Mouse (Mus musculus) cerebellum, adult 9-10 months (tissue): ENCODE data around the gene Gm28845.

Experiments used
- DNase-seq: peaks from one replicate; pipeline ENCODE4 v3.0.0; 2022

The Gm28845 gene

DNA sequence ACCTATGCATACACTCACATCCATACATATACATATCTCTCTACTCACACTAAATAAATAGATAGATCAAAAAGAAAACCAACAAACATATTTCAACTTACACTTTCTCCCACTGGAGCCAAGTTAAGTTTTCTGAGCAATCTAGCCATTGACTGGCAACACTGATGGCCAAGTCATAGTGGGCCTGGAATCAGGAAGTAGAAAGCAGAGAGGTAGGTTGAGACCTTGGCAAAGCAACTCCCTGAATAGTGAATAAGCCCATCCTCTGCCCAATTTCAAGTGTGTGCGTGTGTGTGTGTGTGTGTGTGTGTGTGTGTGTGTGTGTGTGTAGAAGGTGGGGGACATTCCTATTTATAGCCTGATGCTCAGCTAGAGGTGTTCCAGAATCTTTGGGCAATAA is at the start of gene Gm28845:
Gene Gm28845, minus strand, starts transcription at position 121 of the 400 bp plus-strand sequence.
- no peak for DNase-seq

DNA sequence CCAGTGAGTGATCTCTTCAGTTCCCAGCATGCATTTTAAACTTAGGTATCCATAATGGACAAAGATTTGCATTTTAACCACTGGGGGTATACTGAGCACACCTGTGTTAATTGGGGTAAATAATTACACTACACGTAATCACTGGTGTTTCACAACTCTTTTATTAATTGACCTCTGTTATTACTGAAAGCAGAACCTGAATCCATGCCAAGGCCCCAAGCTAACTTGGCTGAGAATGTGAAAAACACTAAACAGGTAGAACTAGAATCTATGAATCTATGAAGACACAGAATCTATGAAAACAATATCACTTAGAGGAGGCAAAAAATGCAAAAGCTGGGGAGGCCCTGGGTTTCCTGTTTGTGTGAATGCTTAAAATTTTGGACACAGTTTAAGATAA is 48.1 kb upstream of the Gm28845 start:
- DNase-seq: no peak

DNA sequence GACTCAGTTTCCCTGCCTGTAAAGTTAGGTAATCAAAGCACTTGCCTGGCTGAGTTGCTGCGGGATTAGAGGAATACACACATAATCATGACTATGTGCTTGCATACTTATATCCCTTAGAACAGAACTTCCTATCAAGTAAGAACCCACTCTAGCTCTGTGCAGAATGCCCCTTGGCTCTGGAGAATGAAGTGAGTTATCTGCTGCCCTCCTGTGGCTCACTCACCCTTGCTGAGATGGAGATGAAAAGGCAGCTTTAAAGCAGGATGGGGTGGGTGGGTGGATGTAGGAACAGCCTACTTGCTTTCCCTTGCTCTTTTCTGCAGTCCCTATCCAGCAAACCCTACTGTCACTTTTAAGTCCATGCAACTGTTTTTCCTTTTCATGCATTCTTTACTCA is 42.9 kb upstream of the Gm28845 start:
- DNase-seq: no peak

DNA sequence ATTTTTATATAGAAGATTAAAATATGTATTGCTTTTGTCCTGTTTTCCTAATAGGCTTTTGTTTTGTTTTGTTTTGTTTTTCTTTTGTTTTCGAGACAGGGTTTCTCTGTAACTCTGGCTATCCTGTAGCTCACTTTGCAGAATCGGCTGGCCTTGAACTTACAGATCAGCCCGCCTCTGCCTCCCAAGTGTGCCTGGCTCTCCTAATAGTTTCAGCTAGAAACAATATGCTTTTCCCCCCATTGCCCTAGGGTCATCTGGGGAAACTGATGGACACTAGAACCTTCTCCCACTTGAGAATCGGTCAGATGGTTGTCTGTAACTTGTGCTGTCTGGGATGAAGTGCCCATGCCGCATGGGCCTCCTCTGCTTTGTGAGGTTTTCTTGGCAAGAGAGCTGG is 36.8 kb upstream of the Gm28845 start:
- no peak for DNase-seq

DNA sequence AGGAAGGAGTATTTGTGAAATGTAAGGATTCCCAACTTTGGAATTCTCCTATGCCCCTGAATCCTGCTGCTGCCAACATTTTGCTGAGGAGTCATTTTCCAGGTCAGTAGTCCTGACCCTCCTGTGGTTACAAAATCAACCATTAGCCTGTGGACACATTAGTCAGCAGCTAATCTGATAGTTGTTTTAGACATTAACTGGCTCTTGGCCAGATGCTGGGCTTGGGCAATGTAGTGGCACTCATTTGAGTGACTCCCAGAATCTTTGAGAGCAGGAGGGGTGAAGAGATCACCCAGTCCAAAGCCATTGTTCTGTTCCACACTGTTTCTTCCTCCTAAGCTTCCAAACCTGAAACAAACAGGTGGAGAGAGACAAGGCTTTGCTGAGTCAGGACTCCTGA is 35.5 kb upstream of the Gm28845 start:
- DNase-seq: no peak

DNA sequence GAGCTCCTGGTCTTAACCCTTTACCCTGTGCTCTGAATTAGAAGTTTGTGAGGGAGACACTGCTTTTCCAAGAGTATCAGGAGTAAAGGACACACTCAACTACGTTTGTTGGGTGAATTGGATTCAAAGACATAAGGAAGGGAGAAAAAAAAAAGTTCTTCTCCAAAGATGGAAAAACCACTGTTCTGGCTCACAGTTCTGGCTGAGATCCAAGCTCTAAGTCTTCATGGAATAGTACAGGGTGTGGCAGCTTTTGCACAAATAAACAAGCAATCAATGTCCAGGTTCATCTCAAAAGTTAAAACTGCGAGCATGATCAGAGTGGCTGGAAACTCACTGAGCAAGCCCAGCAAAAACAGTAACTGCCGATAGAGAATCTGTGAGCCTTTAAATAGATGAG is 28.6 kb upstream of the Gm28845 start:
- no peak for DNase-seq

DNA sequence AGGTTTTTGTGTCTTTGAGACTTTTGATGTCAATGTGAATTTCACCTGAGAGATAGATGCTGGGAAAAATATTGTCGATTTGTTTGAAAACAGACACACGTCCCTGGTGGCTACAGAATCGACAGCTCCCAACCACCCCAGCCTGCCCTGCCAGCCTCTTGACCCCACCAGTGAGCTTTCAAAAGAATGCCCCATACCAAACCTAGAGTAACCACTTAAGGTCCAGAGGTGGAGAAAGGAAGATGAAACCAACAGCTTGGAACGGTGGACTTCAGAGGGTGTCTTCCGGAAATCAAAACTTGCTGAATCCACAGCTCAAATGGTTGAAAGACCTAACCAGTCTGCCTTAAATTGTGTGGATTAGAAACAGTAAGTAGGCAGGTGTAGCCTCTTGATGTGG is 28.0 kb upstream of the Gm28845 start:
- no peak for DNase-seq

DNA sequence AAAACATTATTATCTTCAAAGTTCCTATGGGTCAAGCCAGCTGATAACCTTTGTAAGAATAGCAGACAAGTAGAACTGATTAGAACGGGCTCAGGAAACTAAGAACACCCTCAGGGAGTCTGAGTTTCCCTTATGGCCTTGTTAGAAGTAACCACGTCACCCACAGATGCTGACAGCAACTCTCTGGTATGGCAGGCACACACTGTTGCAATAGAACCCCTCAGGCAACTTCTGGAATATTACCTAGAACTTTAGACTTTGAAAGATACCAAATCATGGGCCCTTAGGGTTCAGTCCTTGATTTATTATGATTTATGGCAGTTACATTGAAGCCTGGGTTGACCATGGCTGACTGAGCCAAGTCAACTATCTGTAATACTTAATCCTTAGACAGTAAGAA is 27.2 kb upstream of the Gm28845 start:
- no peak for DNase-seq

DNA sequence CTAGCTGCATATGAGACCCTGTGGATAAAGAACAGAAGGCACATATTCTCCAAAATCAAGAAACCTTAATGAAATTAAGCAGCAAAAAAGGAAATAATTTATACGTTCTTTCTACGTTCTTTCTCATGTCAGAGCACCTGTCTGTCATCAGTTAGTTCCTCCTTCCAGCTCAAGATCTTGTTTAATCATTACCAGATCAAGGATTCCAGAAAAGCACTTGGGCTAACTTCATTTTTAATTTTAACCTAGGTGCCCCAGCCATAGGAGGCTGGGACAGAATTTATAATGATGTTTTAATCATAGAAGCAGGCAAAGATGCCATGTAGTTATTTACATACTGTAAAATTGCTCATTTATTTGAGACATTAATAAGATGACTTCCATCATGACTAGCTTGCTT is 25.4 kb upstream of the Gm28845 start:
- no peak for DNase-seq

DNA sequence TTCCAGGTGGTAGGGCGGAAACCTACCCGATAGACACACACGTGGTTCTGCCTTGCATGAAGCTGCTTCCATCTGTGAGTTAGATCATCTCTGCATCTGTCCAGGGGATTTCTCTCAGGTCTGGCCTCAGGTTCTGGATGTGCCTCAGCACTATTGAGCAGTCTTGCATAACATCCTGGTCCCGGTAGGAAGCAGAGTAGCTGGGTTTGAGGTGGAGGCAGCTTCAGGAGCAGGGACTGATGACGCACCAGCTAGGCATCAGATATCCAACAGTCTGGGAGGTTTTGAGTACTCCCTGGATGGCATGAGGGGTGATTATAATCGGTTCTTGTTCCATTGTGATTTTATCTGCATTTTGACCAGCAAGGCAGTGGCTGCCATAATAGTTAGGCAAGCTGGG is 18.2 kb upstream of the Gm28845 start:
- no peak for DNase-seq

DNA sequence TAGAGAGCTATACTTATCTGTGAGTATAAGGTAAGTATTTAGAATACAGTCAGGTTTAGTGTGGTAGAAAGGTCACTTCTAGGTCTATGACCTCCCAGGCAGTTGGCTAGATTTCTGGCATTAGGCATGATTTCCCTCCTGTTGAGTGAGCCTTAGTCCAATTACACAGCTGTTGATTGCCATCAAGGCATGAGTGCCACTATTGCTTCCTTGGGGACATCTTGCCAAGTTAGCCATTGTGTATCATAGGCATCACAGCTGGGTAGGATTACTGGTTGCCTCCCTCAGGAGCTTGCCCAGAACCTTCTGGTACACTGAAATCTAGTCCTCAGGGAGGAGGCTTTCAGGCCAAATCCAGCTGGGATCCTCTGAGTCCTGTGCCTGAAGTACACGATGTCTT is 13.5 kb upstream of the Gm28845 start:
- no peak for DNase-seq

DNA sequence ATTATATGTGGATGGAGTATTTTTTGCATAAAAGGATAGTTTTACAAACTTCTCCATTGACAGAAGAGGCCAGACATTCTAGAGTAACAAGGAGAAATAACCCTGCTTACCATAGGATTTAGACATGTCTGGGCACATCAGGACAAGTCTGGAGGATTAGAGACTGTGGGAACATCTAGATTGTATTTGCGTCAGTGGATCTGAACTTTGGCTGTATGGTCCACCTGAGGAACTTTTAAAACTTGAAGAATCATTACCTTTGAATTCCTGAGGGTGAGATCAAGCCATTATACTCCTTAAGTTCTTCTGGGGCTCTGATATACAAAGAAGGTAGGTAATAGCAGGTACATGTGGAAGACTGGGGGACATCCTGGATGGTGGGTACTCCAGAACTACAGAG is 12.3 kb upstream of the Gm28845 start:
- no peak for DNase-seq

DNA sequence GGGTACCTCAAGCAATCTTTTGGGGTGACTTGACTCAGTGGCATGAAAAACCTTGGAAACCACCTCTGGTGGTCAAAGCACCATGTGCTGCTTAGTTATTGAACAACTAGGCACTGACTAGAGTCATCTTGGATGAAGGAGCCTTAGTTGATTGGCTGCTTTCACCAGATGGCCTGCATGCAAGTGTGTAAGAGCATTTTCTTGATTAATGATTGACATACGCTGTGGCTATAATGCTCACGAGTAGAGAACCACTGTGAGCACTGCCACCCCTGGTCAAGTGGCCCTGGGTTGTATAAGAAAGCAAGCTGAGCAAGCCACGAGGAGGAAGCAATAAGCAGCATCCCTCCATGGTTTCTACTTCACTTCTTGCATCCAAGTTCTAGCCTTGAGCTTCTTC is 10.9 kb upstream of the Gm28845 start:
- no peak for DNase-seq

DNA sequence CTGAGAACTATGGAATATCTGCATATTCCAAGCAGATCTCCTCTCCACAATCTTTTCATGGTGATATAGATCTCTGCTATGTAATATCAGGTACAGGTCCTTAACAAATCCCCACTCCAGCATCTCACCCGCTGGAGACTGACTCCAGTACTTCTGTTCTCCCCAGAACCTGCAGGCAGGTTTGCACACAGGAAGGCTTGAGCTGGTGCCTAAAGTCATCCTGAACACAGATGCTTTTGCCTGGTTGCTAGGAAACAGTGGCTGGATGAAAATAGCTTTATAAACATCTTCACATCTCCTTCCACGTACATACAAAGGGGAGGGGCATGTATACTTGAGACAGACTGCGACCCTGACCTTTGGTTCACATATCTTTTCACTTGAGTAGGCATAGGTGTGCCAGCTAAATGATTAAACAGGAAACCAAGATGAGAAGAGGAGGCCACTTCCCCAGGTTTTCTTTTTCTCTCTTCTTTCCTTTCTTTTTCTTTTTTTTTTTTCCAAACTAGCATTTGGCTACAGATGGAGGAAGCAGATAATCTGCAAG is 10.3 kb upstream of the Gm28845 start:
- no peak for DNase-seq

DNA sequence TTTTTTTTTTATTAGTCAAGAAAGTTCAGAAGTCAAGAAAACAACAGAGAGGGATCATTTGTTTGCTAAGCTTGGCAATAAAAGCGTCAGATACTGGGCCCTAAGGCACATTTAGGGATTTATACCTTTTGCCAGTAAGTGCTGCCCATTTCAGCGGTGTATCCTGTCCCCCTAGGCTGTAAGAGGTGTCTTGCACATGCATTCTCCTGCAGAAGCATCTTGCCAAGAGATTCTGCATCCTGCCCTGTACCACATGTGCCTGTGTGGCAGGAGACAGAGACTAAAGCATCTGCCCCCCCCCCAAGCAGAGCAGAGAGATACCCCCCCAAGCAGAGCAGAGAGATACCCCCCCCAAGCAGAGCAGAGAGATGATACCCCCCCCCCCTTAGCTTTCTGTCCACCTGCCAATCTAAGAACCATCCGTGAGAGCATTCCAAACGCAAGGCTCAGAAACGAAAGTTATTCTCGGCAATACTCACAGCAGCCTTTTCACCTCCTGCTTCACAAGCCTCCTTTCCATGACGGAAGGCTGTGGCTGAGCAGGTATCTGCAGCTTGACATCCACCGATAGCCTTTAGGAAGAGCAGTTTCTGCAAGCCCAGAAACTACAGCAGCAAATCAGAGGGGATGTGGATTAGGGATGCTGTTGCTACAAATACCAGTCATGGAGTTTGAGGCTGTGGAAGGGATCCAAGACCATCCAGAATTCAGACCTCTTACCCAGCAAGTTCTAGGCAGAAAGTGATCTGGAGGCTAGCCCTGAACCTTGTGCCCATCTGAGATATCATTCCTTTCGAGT is 3.4 kb upstream of the Gm28845 start, which contains the start of gene D630023F18Rik:
Gene D630023F18Rik, minus strand, starts transcription at position 641 of the 799 bp plus-strand sequence.
- DNase-seq: no peak

DNA sequence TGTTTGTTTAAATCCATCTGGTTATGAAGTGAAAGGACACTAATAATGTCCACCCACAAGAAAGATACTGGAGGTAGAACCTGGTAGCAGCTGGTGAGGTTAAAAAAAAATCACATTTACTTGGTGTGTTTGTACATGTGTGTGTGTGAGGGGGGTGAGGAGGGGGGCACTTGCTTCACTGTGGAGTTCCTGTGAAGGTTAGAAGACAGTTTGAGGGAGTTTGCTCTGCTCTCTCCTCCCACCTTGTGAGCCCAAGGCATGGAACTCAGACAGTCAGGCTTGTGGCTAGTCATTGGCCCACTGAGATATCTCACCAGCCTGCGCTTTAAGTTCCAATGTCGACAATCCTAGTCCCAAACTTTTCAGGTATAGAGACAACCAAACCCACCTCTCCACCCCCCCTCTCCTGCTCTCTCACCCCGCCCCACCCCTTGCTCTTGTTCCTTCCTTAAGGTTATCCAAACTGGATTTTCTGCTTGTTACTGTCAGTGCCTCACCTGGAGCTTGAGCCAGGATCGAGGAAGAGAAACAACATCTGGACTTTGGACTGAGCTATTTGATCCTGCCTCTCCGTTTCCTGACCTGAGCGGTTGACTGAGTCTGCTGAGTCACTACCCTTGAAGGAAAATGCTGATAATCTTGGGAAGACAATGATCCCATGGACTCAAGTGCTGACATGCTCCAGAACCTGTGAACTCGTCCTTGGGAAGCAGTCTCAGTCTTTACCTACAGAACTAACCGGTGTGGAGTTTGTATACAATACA is 1.0 kb downstream of the Gm28845 start:
- no peak for DNase-seq

DNA sequence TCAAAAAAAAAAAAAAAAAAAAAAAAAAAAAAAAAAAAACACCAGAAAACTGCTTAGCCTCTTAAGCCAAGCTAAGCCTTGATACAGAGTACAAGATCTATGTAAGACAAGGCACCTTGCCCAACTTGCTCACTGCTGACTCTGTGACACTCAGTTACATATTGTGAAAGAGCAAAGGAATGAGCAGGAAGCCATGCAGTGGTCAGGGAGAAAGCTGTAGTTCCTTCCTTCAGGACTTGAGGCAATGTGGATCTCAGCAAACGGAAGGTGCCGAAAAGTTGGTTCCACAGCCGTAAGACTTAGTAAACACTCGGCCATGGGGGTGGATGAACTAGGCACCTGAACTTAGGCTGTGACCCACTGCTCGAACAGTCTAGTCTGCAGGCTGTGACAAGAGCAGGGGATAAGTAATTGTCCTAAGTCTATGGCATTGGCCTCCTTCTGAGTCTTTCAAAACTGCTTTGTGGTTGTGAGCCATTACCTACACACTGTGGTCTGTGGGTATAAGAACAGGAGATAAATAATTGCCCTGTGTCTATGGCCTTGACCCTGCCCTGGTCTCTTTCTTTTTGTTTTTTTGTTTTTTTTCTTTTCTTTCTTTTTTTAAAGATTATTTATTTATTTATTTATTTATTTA is 5.7 kb downstream of the Gm28845 start:
- no peak for DNase-seq

DNA sequence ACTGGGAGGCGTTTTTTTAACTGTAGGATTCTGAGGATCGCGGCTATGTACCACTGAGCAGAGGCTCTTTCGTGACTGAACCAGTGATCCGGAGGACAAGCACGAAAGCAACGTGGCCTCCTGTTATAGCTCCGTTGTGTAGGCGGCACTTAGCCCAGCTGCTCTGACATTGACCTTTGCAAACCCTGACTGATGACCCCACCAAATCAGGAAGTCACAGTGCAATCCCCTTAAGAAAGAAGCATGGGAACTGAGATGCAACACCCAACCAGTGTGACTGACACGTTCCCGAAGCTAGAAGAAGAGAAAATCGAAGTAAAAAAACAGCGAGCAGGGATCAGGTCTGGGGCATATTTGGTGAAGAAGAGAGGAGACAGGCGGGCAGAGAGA is 6.6 kb downstream of the Gm28845 start:
- no peak for DNase-seq

DNA sequence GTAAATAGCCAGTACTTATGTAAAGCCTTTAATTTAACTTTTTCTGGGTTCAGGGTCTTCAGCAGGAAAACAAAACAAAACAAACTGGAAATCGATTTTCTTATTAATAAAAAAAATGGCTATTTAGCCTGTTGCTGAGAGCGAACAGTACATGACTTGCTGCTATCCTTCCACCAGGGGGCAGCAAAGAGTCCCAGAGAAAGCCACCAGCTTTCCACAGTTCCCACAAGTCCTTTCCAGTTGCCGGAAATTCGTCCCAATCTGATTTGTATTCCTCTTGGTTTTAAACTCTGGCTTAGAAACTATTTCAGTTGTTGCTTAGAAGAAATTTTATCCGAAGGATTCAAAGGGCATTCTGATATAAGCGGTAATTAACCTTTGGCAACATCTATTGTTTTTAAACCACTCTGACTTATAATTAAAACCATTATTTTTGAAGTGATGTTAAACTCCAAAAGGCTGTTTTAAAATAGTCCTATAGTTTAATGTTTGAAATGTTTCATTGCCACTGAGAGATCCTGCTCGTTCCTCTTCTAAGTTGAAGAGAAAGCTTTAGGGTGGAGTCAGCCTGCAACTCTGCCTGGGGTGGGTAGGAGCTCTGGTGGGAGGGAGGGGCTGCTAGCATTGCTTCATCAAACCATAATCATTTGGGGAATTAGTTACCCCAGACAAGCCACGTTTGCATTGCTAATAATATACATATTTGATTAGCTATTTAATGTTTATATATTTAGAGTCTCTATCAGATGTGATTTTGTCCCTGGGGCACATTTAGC is 7.1 kb downstream of the Gm28845 start:
- DNase-seq: peak; percentile 70

DNA sequence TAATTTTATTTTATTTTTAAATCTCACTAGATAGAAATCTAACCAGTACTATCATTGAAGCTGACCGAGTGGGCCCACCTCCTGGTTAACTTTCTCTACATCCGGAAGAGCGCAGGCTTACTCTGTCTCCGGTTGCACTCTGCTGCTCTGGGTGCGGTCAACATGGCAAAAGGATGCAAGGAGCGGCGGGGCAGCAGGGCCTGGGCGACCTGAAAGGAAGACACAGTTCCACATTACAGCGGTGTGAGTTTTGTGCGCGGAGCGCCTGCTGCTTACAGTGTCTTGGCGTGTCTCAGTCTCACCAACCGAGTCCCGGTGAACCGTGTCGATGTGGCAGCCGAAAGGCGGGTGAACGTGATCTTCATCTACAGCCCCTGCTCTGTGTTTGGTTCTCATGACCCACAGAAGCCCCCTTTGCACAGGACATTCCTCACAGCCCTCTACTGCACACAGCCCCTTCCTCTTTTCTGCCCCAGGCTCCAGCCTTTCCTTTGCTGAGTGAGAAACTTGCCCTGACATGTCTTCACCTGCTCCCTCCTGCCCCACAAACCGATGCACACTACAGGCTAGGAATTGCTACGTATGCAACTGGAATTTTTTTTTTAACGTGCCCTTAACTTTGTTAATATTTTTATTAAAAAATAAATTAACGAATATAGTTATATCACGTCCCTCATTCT is 9.5 kb downstream of the Gm28845 start:
- DNase-seq: no peak

DNA sequence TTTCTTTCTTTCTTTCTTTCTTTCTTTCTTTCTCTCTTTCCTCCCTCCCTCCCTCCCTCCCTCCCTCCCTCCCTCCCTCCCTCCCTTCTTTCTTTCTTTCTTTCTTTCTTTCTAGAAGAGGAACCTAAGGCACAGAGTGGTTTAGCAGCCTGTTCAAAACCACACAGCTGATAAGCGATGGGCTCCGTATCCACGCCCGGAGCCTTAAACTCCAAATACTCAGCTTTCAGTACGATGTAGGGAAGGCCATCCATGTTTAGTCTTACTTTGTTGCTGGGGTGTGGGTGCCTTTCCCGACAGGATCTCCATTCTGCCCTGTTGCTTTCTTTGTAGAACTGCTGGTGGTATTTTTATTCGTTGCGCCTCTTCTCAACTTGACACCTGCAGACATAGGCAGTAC is 10.2 kb downstream of the Gm28845 start:
- no peak for DNase-seq

DNA sequence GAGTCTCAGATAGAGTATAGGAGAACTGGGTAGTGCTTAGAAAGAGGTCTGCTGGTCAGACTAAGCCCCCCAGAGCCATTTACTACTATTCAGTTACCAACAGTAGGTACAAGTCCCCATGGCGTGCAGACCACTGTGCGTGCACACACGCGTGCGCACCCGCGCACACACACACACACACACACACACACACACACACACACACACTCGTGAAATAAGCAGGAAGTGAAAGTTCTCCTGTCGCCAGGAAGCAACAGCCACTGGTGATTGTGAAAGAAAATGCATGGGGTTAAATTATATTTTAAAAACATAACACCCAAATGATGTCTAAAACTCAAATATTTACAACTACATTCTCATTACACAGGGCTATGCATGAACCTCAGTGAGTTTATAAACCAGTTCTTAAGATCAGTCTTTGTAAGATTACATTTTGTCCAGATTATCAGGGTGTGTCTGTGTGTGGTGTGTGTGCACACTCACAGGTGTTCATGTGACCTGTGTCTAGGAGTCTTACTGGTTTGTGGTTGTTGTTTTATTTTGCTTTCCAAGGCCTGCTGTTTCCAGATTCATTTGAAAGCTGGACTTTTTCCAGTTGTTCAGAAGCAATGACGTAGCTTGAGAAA is 11.6 kb downstream of the Gm28845 start:
- DNase-seq: no peak
